Mouse (Mus musculus) CH12.LX (cell line): ENCODE results near the gene F2rl3. TPM values are rescaled to one million over a fixed set of nuclear protein-coding genes. Genes with fewer than 3 reads are reported as not detected.

Experiments
- DNase-seq: peaks from one replicate; pipeline ENCODE4 v3.0.0-alpha.2; 2013; ENCODE audit errors: extremely low read depth
- H3K27ac ChIP-seq: 2 replicates; pipeline ENCODE4 v1.5.1; 2012; ENCODE audit warnings: low read depth, mild to moderate bottlenecking, control low read depth, moderate library complexity; ENCODE audit not compliant: insufficient read depth
- H3K27me3 ChIP-seq: replicated peaks from 2 replicates; pipeline ENCODE3; 2012; ENCODE audit warnings: inconsistent platforms
- H3K36me3 ChIP-seq, 2 experiments: replicated peaks in 1 of 2; 2 replicates each; pipeline versions ENCODE3 to v1.6.1; 2012; ENCODE audit warnings: inconsistent platforms in 1 of 2, low read length in 1 of 2, mild to moderate bottlenecking in 1 of 2, mixed read lengths in 1 of 2, moderate library complexity in 1 of 2; ENCODE audit not compliant: control insufficient read depth in 1 of 2, insufficient read depth in 1 of 2
- H3K4me1 ChIP-seq, 2 experiments: 2 replicates each; pipeline ENCODE4 v1.6.1; 2012; ENCODE audit warnings: inconsistent platforms in 1 of 2, moderate library complexity in 1 of 2; ENCODE audit not compliant: insufficient read depth in 2 of 2, control insufficient read depth in 1 of 2
- H3K4me2 ChIP-seq: 2 replicates; pipeline ENCODE4 v1.6.1; 2012; ENCODE audit warnings: low read depth, mild to moderate bottlenecking, control low read depth; ENCODE audit not compliant: poor library complexity, insufficient read depth, severe bottlenecking
- H3K4me3 ChIP-seq, 3 experiments: fragments of 150-350 bp in 1 of 3; sonication (generic) in 1 of 3; replicated peaks in 1 of 3; 2 replicates each; pipeline versions ENCODE3 to v1.5.1; 2011 to 2012; ENCODE audit warnings: low read depth in 2 of 3, low read length in 2 of 3, mild to moderate bottlenecking in 2 of 3, moderate library complexity in 2 of 3, control low read depth in 1 of 3, improper control_type of control experiment in 1 of 3, inconsistent platforms in 1 of 3, mixed read lengths in 1 of 3; ENCODE audit not compliant: poor library complexity in 1 of 3
- H3K79me2 ChIP-seq: replicated peaks from 2 replicates; pipeline ENCODE4 v1.6.1; 2012; ENCODE audit warnings: mild to moderate bottlenecking, moderate library complexity; ENCODE audit not compliant: control insufficient read depth, poor library complexity, insufficient read depth, severe bottlenecking; ENCODE audit errors: extremely low read depth
- H3K9ac ChIP-seq: 2 replicates; pipeline ENCODE4 v1.6.1; 2012; ENCODE audit warnings: low read depth, mild to moderate bottlenecking, control low read depth, moderate library complexity; ENCODE audit not compliant: insufficient read depth
- H3K9me3 ChIP-seq: replicated peaks from 2 replicates; pipeline ENCODE3; 2012; ENCODE audit warnings: low read length, inconsistent platforms, mixed read lengths
- BHLHE40 ChIP-seq: IDR thresholded peaks from 2 replicates; pipeline ENCODE4 v1.6.1; 2011; ENCODE audit warnings: mild to moderate bottlenecking, low read depth, low read length, improper control_type of control experiment
- CHD2 ChIP-seq: IDR thresholded peaks from 2 replicates; pipeline ENCODE4 v1.6.1; 2011; ENCODE audit warnings: low read length, improper control_type of control experiment
- CTCF ChIP-seq, 2 experiments: IDR thresholded peaks in 1 of 2; conservative IDR thresholded peaks in 1 of 2; 2 replicates each; pipeline ENCODE4 v1.5.1; 2011 to 2012; ENCODE audit warnings: low read depth in 2 of 2, low read length in 2 of 2, improper control_type of control experiment in 1 of 2, inconsistent platforms in 1 of 2, mild to moderate bottlenecking in 1 of 2, moderate library complexity in 1 of 2
- E2F4 ChIP-seq: IDR thresholded peaks from 2 replicates; pipeline ENCODE4 v1.6.1; 2011; ENCODE audit warnings: low read depth, low read length, improper control_type of control experiment; ENCODE audit not compliant: insufficient replicate concordance
- EP300 ChIP-seq: IDR thresholded peaks from 2 replicates; pipeline ENCODE4 v1.6.1; 2011; ENCODE audit warnings: low read length, improper control_type of control experiment
- ETS1 ChIP-seq: conservative IDR thresholded peaks from 2 replicates; pipeline ENCODE4 v1.6.1; 2012; ENCODE audit warnings: low read depth, mild to moderate bottlenecking, inconsistent platforms, low read length, improper control_type of control experiment, moderate library complexity
- GABPA ChIP-seq: IDR thresholded peaks from 2 replicates; pipeline ENCODE4 v1.6.1; 2012; ENCODE audit warnings: low read depth, low read length, improper control_type of control experiment, inconsistent platforms; ENCODE audit not compliant: insufficient replicate concordance
- JUND ChIP-seq: conservative IDR thresholded peaks from 2 replicates; pipeline ENCODE4 v1.6.1; 2011; ENCODE audit warnings: low read depth, low read length, improper control_type of control experiment
- KAT2A ChIP-seq: IDR thresholded peaks from 2 replicates; pipeline ENCODE4 v1.6.1; 2012; ENCODE audit warnings: low read length, improper control_type of control experiment, inconsistent platforms; ENCODE audit not compliant: insufficient replicate concordance
- MAFK ChIP-seq: IDR thresholded peaks from 2 replicates; pipeline ENCODE4 v1.6.1; 2011; ENCODE audit warnings: low read length, improper control_type of control experiment; ENCODE audit not compliant: insufficient replicate concordance
- MEF2A ChIP-seq: IDR thresholded peaks from 2 replicates; pipeline ENCODE4 v1.6.1; 2014; ENCODE audit warnings: low read depth, mild to moderate bottlenecking, inconsistent platforms, low read length, improper control_type of control experiment, borderline replicate concordance
- MXI1 ChIP-seq: IDR thresholded peaks from 2 replicates; pipeline ENCODE4 v1.6.1; 2011; ENCODE audit warnings: mild to moderate bottlenecking, low read depth, low read length, improper control_type of control experiment
- MYC ChIP-seq: IDR thresholded peaks from 2 replicates; pipeline ENCODE4 v1.6.1; 2011; ENCODE audit warnings: low read depth, mild to moderate bottlenecking, improper control_type of control experiment, low read length
- NELFE ChIP-seq: IDR thresholded peaks from 2 replicates; pipeline ENCODE4 v1.6.1; 2011; ENCODE audit warnings: low read depth, low read length, improper control_type of control experiment
- PAX5 ChIP-seq: IDR thresholded peaks from 2 replicates; pipeline ENCODE4 v1.6.1; 2012; ENCODE audit warnings: low read length, inconsistent platforms, mixed read lengths
- POLR2A ChIP-seq: IDR thresholded peaks from 2 replicates; pipeline ENCODE4 v1.6.1; 2011; ENCODE audit warnings: low read depth, mild to moderate bottlenecking, improper control_type of control experiment, low read length
- SIN3A ChIP-seq: IDR thresholded peaks from 2 replicates; pipeline ENCODE4 v1.6.1; 2012; ENCODE audit warnings: low read length, improper control_type of control experiment, inconsistent platforms
- TBP ChIP-seq: conservative IDR thresholded peaks from 2 replicates; pipeline ENCODE4 v1.6.1; 2011; ENCODE audit warnings: low read depth, low read length, improper control_type of control experiment
- TCF12 ChIP-seq: IDR thresholded peaks from 2 replicates; pipeline ENCODE4 v1.6.1; 2014; ENCODE audit warnings: low read depth, mild to moderate bottlenecking, inconsistent platforms, low read length, improper control_type of control experiment
- UBTF ChIP-seq: IDR thresholded peaks from 2 replicates; pipeline ENCODE4 v1.6.1; 2012; ENCODE audit warnings: low read depth, mild to moderate bottlenecking, inconsistent platforms, low read length, improper control_type of control experiment, moderate library complexity
- USF1 ChIP-seq: IDR thresholded peaks from 2 replicates; pipeline ENCODE4 v1.6.1; 2014; ENCODE audit warnings: low read depth, mild to moderate bottlenecking, inconsistent platforms, low read length, improper control_type of control experiment
- USF2 ChIP-seq: conservative IDR thresholded peaks from 2 replicates; pipeline ENCODE4 v1.6.1; 2011; ENCODE audit warnings: low read depth, low read length, improper control_type of control experiment
- ZKSCAN1 ChIP-seq: IDR thresholded peaks from 2 replicates; pipeline ENCODE4 v1.6.1; 2012; ENCODE audit warnings: low read depth, inconsistent platforms, low read length, improper control_type of control experiment, borderline replicate concordance
- ZNF384 ChIP-seq: IDR thresholded peaks from 2 replicates; pipeline ENCODE4 v1.6.1; 2012; ENCODE audit warnings: low read depth, low read length, improper control_type of control experiment, inconsistent platforms
- dilution Hi-C: fragments of 300-500 bp; cut with MboI; formaldehyde crosslinking; loops from 2 replicates; pipeline ENCODE4 v1.14.3; 2020; ENCODE audit warnings: low sequenced_read_pairs; ENCODE audit not compliant: extremely low pct_unique_long_range_greater_than_20kb, extremely low pct_ligation_motif_present
- in situ Hi-C: fragments of 300-500 bp; cut with MboI; formaldehyde crosslinking; loops from 3 replicates; pipeline ENCODE4 v1.14.3; 2019; ENCODE audit warnings: low sequenced_read_pairs, low pct_ligation_motif_present, low pct_unique_long_range_greater_than_20kb, mixed read lengths
- polyA plus RNA-seq: library from polyadenylated mRNA; unstranded; fragments of >175 nt; gene quantifications from 2 replicates; pipeline ENCODE4 v1.2.1, GENCODE M21; 2012; ENCODE audit warnings: low read depth; ENCODE audit not compliant: insufficient read length
- total RNA-seq, 2 experiments: library from RNA; depleted of rRNA; stranded (reverse); fragments of 300-350 nt in 1 of 2; fragments of >200 nt in 1 of 2; gene quantifications; 2 replicates each; pipeline ENCODE4 v1.2.3; 2012 to 2014

Gene F2rl3
- total and polyA plus RNA-seq, 3 experiments, result 0.21 to 0.32 TPM; not detected in 1

DNA sequence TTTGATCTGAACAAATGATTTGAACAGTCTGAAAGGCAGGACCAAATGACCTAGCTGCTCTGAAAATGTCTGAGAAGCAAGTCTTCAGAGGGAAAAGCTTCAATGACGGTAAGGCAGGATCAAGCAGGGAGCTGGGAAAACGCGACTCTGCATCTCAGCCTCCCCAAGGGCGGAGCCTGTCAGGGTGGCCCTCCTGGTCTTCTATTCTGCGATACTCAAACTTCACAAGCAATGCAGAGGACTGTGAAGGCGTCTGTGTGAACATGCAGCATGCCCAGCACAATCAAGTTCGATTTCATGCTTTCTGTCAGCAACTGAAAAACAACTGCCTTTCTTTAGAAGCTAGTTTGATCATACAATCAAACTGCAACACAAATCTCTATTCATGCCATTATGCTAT is 5.1 kb downstream of the F2rl3 start:
- dilution Hi-C loops (no loop called here), in situ Hi-C loops (no loop called here)
- H3K9ac ChIP-seq, result no peak overlapping the region
- peaks cover 0 to 9% of the 10 kb centered on the region in 2 experiments for H3K36me3 ChIP-seq
- no peaks in the 10 kb centered on the region for H3K27me3 ChIP-seq
- no peak overlapping the region for H3K4me2 ChIP-seq
- no peak overlapping the region for H3K27ac ChIP-seq
- H3K4me1 ChIP-seq, result no peaks in the 10 kb centered on the region
- no peaks in the 10 kb centered on the region for H3K79me2 ChIP-seq
- H3K9me3 ChIP-seq, result no peaks in the 10 kb centered on the region
- no peak overlapping the region for H3K4me3 ChIP-seq
- DNase-seq, result no peak
- TF ChIP-seq E2F4 (no peak), TBP (no peak), MAFK (no peak), PAX5 (no peak), UBTF (no peak), MYC (no peak), TCF12 (no peak), GABPA (no peak), NELFE (no peak), KAT2A (no peak), BHLHE40 (no peak), MEF2A (no peak), JUND (no peak), CHD2 (no peak), ZNF384 (no peak), USF2 (no peak), POLR2A (no peak)

DNA sequence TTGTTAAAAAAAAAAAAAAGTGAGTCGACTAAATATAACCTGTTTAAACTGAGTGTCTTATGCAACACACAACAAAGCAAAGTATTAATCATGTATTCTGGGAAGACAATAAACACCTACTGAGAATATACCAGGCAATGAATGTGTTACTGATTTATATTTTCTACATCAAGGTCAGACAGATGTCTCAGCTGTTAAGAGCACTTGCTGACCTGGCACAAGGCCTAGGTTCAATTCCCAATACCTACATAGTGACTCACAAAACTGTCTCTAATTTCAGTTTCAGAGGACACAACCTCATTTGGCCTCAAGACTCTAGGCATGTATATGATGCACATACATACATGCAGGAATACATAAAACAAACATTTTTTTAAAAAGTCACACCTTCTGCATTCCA is 16.1 kb downstream of the F2rl3 start:
- H3K9ac ChIP-seq, result no peak overlapping the region
- DNase-seq, result no peak
- peaks cover 3% of the 10 kb centered on the region for H3K27me3 ChIP-seq
- no peaks in the 10 kb centered on the region for H3K79me2 ChIP-seq
- no peaks in the 10 kb centered on the region for H3K36me3 ChIP-seq
- no peak for TF ChIP-seq MXI1
- TF ChIP-seq PAX5, result no peak
- no peak for TF ChIP-seq SIN3A
- no peak for TF ChIP-seq E2F4
- TF ChIP-seq ZKSCAN1, result no peak
- TF ChIP-seq ETS1, result no peak
- TF ChIP-seq CTCF (conservative IDR thresholded peaks at IDR 0.05 in 1 of 2, IDR thresholded peaks at IDR 0.05 in 1 of 2; ENCODE audit: low read depth in 2 of 2, low read length in 2 of 2), result no peak
- TF ChIP-seq GABPA, result no peak
- TF ChIP-seq POLR2A, result no peak
- no peak for TF ChIP-seq EP300
- TF ChIP-seq TCF12, result no peak
- no peak for TF ChIP-seq MEF2A
- TF ChIP-seq TBP, result no peak
- no peak for TF ChIP-seq KAT2A
- no peak for TF ChIP-seq USF1
- no peak overlapping the region for H3K4me2 ChIP-seq
- H3K9me3 ChIP-seq, result peaks cover 8% of the 10 kb centered on the region
- no peak overlapping the region for H3K4me3 ChIP-seq
- dilution Hi-C loops (no loop called here), in situ Hi-C loops (no loop called here)
- no peaks in the 10 kb centered on the region for H3K4me1 ChIP-seq
- no peak overlapping the region for H3K27ac ChIP-seq
